Mouse (Mus musculus): ENCODE results near the gene Ifrd2.
A peak's percentile ranks its signal among the peaks of the same experiment; 100 is the strongest.

Ifrd2 gene

GRCm38 (mm10) chr9:107586974-107587832 is at the start of gene Ifrd2:
Gene Ifrd2, plus strand, starts transcription at chr9:107587642.
- DNase-seq (ENCODE audit: low spot score), result peak; percentile 92

GRCm38 (mm10) chr9:107538231-107538630 is 49.2 kb upstream of the Ifrd2 start:
- no peak for DNase-seq (ENCODE audit: low spot score)

GRCm38 (mm10) chr9:107538711-107539110 is 48.7 kb upstream of the Ifrd2 start:
- no peak for DNase-seq (ENCODE audit: low spot score)

- no peak for DNase-seq (ENCODE audit: low spot score)
Observed at GRCm38 (mm10) chr9:107539940-107540339, 47.5 kb upstream of the Ifrd2 start.

GRCm38 (mm10) chr9:107540420-107540819 is 47.0 kb upstream of the Ifrd2 start:
- DNase-seq (ENCODE audit: low spot score), result no peak

- DNase-seq (ENCODE audit: low spot score), result no peak
Observed at GRCm38 (mm10) chr9:107541005-107541404, 46.4 kb upstream of the Ifrd2 start.

GRCm38 (mm10) chr9:107541474-107542351 is 45.7 kb upstream of the Ifrd2 start, which contains the start of the genes Cyb561d2 and Nprl2:
Gene Cyb561d2, minus strand, starts transcription at chr9:107542193.
Gene Nprl2, plus strand, starts transcription at chr9:107542226.
- DNase-seq (ENCODE audit: low spot score), result peak; percentile 81

- no peak for DNase-seq (ENCODE audit: low spot score)
Observed at GRCm38 (mm10) chr9:107542352-107542686, 45.1 kb upstream of the Ifrd2 start.

GRCm38 (mm10) chr9:107542721-107543120 is 44.7 kb upstream of the Ifrd2 start:
- no peak for DNase-seq (ENCODE audit: low spot score)

- DNase-seq (ENCODE audit: low spot score), result no peak
Observed at GRCm38 (mm10) chr9:107543299-107543698, 44.1 kb upstream of the Ifrd2 start.

GRCm38 (mm10) chr9:107544196-107544700 is 43.2 kb upstream of the Ifrd2 start:
- no peak for DNase-seq (ENCODE audit: low spot score)

- DNase-seq (ENCODE audit: low spot score), result no peak
Observed at GRCm38 (mm10) chr9:107544729-107545128, 42.7 kb upstream of the Ifrd2 start.

- no peak for DNase-seq (ENCODE audit: low spot score)
Observed at GRCm38 (mm10) chr9:107545199-107545598, 42.2 kb upstream of the Ifrd2 start.

GRCm38 (mm10) chr9:107545602-107546001 is 41.8 kb upstream of the Ifrd2 start:
- peak; percentile 69 for DNase-seq (ENCODE audit: low spot score)

- DNase-seq (ENCODE audit: low spot score), result peak; percentile 69
Observed at GRCm38 (mm10) chr9:107547026-107547425, 40.4 kb upstream of the Ifrd2 start, which contains the start of gene Zmynd10. Gene Zmynd10, plus strand, starts transcription at chr9:107547298.

GRCm38 (mm10) chr9:107547957-107548356 is 39.5 kb upstream of the Ifrd2 start:
- DNase-seq (ENCODE audit: low spot score), result no peak

- no peak for DNase-seq (ENCODE audit: low spot score)
Observed at GRCm38 (mm10) chr9:107548820-107549219, 38.6 kb upstream of the Ifrd2 start.

GRCm38 (mm10) chr9:107549297-107550074 is 38.0 kb upstream of the Ifrd2 start:
- DNase-seq (ENCODE audit: low spot score), result no peak

- no peak for DNase-seq (ENCODE audit: low spot score)
Observed at GRCm38 (mm10) chr9:107550491-107551116, 36.8 kb upstream of the Ifrd2 start.

- DNase-seq (ENCODE audit: low spot score), result peak; percentile 64
Observed at GRCm38 (mm10) chr9:107551117-107551889, 36.1 kb upstream of the Ifrd2 start, which contains the start of gene Rassf1. Gene Rassf1, plus strand, starts transcription at chr9:107551555.
